Mouse (Mus musculus): ENCODE data around the gene Ankrd42. TPM values are rescaled to one million over a fixed set of nuclear protein-coding genes. Genes with fewer than 3 reads are reported as not detected.
A peak's percentile ranks its signal among the peaks of the same experiment; 100 is the strongest.

Gene Ankrd42
- 10 to 100 TPM; 17.3 to 20.5 (median 18.7) TPM for total RNA-seq (2022)

DNA sequence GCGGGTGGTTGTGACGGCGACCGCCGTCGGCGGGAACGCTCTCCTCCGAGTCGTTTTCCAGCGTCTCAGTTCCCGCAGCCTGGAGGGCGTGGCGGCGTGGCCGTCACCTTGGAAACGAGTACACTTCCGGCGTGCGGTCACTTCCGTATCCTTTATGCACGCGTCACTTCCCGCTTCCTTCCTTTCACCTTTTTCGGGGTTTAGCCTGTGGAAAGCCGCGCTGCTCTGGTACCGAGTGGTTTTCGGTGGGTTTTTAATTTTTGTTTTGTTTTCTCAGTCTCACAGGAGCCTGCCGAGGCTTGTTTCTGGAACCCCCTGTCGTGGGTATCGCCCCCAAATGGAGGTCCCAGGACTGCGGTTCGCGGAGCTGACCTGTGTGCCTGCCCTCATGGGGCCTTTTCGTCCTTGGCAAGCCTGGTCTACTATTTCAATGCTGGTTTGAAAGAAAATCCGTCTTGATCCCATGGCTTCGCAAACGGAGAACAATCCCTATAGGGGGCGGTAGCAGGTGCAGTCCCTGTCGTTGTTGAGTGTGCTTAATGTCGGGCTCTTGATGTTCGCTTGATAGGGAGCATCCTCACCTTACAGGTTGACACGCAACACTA, at the start of gene Ankrd42:
Gene Ankrd42 (minus strand): TSS at position 122 of the 605 bp plus-strand sequence.
- DNase-seq (ENCODE audit: low spot score in 2 of 2): peak; percentile 88 to 91

DNA sequence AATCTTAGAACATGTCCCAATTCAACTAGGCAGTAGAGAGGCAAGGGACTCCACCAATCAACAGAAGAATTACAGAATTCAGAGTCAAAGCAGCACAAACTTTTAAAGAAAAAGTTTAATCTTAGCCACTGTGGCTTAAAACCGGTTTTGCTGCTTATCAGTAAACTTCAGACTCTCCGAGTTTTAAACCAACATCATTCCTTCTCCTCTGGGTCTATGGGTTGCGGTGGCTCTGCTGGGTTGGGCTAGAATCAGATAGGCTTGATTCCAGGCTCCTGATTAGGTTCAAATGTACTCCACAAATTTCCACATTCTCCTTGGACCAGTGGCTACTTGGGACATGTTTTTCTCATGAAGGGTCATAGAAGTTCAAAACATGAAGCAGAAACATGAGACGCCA, 40.4 kb upstream of the Ankrd42 start:
- DNase-seq (ENCODE audit: low spot score in 2 of 2): no peak

DNA sequence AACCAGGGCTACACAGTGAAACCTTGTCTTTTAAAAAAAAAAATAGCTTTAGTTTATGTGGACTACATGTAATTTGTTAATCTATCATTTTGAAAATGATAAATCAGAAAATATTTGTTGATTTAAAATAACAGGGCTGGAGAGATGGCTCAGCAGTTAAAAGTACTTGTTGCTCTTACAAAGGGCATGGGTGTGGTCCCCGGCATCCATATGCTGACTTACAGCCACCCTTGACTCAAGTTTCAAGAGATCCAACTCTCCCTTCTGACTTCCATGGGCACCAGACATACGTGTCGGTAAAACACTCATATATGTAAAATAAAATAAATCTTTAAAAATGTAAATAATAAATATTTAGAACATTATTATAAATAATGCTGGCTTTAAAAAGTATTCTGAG, 38.2 kb upstream of the Ankrd42 start:
- no peak for DNase-seq (ENCODE audit: low spot score in 2 of 2)

DNA sequence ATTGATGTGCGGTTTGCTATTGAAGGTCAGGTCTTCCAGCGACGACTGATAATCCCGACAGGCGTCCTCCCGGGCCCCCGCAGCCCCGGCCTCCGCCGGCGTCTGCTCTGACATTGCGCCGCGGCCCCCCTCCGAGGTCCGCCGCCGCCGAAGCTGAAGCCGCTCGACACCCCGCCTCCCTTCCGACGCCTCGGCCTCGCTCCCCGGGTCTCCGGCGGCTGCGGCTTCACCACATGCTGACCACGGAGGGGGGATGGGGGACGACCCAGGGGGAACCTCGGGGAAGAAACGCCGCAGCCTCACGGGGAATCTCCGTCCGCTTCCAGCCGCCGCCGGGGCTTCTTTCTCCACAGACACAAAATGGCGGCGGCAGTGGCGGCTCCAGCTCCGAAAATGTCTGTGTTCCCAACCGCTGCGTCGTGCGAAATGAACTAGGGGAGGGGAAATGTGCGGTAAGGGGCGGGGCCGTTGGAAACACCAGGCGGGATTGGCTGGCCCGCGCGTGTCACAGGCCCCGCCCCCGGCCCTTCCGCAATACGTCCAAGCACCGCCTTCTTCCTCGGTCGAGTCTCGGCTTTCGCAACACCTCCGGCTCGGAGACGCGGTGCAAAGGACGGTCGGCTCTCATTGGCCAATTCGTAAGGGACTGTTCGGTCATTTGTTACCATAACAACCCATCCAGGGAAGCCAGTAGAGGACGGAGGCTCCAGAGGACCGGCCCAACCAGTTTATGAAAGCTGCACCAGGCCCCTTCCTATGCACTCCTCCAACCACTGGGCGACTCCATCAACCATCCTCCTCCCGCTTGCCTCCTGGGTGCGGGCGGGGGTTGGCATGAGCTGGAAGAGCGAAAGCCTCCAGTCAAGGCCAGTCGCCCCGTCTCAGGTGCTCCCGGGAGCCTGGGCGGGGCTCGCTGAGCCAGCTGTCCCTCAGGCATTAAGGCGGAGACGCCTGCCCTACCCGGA, 32.8 kb upstream of the Ankrd42 start, which contains the start of gene Pcf11:
Gene Pcf11 (minus strand): TSS at position 428 of the 965 bp plus-strand sequence.
- peak; percentile 97 to 98 for DNase-seq (ENCODE audit: low spot score in 2 of 2)

DNA sequence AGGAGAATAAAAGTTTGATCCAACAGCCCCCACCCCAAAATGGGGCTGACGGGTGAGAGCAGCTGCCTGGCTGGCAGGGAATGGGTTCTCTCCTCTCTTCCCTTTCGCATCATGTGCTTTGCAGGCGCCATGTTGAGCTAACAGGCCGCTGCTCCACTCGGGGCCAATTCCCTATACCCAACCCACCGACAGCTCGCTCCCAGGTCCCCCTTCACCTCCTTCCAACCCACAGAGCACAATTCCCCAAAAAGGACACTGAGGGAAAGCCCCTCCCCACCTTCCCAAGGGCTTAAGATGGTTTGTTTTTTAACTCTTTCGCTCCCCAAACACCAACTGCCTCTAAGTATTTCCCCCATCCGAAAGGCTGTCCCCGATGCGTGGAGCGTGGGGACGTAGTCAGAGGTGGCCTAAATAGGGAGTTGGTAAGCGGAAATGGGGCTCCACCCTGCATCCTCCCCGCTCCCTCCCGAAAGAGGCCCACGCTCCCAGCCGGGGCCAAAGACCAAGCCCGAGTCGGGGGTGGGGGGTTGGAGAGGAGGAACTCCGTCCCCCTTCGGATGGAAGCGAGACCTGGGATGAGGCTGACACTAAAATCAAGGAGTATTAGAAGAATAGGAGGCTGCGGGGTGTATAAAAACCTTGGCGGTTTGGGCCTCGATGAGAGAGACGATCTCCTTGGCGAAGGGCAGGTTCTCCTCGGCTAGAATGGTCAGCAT, 32.0 kb upstream of the Ankrd42 start:
- DNase-seq (ENCODE audit: low spot score in 2 of 2): peak; percentile 42 to 53

DNA sequence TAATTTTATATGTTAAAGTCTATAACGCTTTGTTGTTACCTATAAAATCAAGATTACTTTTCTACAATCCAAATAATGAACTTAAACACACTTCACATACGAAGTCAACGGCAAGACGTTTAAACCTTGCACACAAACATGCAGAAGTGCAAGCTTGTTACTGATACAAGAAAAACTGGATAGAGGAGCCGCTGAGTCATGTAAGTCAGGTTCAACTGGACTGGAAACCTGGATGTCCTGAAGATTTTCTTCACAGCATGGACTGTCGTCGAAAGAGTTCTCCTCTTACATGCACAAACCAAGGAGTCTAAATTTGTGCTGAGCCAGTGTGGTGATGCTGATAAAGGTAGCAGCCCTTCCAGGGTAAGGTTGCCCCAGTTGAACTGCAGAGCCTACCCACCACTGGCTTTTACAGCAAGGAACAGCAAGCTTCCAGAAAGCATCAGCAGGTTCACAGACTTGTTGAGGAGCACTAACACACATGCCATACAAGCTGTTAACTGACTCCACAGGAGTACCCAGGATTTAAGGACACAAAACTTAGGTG, 29.4 kb upstream of the Ankrd42 start:
- DNase-seq (ENCODE audit: low spot score in 2 of 2): no peak

DNA sequence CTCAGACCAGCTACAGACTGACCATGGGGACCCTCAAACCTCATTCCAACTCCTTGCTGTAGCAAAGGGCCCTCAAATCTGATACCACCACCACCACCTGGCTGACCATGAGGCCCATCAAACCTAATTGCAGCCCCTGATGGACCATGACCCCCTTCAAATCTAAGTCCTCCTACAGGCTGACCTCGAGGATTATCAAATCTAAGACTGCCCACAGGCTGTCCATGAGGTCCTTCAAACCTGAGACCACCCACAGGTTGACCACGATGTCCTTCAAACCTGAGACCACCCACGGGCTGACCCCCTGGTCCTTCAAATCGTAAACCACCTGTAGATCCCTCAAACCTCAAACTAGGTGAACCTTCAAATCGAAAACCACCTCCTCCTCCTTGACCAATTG, 21.1 kb upstream of the Ankrd42 start:
- no peak for DNase-seq (ENCODE audit: low spot score in 2 of 2)

DNA sequence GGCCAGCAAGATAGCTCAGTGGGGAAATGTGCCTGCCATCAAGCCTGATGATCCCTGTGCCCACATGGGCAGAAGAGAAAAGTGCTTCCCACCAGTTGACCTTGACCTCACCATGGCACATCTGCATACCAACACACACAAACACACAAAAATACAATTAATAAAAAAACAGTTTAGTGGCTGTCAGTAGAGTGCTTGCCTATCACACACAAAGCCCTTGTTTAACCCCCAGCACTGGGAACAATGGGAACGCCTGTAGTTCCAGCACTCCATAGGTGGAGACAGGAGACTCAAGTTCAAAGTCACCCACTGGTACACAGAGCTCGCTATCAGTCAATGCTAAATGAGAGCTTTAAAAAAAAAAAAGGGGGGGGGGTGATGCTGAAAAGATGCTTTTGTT, 19.4 kb upstream of the Ankrd42 start:
- DNase-seq (ENCODE audit: low spot score in 2 of 2): no peak

DNA sequence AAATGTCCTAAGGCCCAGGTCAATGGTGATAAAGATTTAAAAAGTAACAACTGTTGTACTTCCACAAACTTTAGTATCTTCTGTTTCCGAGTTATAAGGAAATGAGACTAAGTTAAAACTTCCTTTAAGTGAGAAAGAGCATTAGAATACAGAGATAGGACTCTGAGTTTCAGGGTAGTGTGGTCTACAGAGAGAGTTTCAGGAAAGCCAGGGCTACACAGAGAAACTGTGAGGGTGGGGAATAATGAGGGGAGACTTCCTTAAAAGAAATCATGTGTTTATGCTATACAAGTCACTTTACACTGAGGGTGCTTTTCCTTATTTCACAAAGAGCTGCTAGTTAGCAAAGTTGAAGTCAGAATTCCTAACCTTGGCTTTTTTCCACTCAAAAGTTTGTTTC, 16.4 kb upstream of the Ankrd42 start:
- no peak for DNase-seq (ENCODE audit: low spot score in 2 of 2)

DNA sequence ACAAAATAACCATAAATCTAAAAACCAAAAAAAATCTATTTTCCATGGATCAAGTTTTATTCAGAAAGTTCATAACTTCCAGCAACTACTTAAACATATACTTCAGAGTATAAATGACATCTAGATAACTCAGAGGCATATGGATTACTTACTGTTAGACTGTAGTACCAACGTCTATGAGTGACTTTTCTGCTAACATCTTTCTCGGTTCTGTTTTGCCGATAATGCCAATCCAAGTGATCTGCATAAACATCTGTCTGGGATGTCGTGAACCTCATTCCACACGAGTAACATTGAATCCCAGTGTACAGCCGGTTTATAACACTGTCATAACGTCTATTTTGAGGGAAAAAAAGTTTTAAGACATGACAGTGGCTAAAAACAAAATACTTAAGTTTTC, 10.8 kb upstream of the Ankrd42 start:
- DNase-seq (ENCODE audit: low spot score in 2 of 2): no peak

DNA sequence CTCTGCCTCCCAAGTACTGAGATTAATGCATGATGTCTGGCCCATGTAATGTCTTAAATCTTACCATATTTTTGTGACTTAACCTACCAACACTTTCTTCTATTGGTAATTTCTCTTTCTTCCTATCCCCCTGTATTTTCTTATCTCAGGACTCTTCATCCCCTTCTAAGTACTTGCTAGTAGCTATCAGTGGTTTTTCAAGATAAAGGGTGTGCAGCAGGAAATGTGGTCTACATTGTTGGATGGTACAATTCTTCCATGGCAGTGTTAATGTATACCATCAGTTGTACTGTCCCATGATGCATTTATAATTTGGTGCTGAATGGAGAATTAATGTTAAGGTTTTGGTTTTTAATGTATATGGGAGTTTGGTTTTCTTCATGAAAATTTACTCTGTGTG, 5.4 kb upstream of the Ankrd42 start:
- DNase-seq (ENCODE audit: low spot score in 2 of 2): no peak

DNA sequence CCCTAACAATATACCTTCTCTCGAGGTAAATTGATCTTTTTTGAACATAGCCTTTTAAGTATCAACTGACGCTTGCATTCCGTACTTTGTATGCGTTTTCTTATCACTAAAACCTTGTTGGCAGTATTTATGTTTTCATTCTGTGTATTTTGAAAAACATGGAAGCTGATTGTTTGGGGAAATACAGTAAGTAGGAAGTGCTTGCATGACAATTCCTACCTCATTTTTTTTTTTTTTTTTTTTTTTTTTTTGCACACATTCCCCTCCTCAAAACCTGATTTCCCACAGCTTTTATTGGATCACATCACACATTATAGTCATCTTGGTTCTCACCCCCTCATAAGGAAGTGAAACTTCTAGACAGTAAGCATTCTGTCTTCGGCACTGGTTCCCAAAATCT, 1.1 kb upstream of the Ankrd42 start:
- DNase-seq (ENCODE audit: low spot score in 2 of 2): no peak

DNA sequence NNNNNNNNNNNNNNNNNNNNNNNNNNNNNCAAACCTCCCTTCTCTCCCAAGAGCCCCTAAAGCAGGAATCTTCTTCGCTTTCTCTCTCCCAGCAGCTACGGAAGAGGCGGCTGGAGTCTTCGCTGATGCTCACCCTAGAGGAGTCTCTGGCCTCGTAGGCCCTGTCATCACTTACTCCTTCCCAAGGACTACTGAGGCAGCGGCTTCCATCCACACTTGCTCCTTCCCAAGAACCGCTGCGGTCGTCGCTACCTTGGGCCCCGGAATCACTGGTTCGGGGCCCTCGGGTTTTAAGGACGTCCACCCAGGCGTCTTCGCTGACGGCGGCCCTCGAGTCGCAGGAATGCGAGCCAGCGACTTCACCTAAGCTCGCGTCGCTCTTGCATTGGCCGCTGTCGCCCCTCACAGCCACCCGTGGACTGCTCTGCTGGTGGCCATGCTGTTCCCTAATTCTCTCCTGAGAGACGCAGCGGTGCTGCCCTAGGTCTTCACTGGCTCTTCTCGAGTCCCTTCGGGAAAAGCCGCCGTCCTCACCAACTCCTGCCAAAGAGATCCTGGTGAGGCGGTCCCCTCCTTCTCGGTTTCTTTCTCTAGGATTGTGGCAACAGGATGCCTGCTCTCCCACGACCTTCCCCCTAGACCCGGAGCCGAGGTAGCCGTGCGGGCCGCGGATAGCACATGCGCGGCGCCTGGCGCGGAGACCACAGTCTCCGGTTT, 489 bp downstream of the Ankrd42 start:
- no peak for DNase-seq (ENCODE audit: low spot score in 2 of 2)

DNA sequence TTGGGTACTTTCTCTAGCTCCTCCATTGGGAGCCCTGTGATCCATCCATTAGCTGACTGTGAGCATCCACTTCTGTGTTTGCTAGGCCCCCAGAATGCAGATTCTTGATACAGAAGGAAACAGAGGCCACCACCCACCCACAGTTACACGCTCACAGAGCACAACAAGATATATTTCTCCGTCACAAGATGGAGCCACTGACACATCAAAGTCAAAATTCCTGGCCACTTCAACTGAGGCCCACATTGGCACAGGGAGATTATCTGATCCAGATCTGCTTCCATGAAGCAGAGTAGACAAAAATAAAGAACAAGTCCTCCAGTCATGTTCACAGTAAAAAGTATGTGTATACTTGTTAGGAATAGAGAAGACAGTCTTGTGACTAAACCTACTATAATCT, 6.8 kb downstream of the Ankrd42 start:
- DNase-seq (ENCODE audit: low spot score in 2 of 2): peak; percentile 17 to 26

DNA sequence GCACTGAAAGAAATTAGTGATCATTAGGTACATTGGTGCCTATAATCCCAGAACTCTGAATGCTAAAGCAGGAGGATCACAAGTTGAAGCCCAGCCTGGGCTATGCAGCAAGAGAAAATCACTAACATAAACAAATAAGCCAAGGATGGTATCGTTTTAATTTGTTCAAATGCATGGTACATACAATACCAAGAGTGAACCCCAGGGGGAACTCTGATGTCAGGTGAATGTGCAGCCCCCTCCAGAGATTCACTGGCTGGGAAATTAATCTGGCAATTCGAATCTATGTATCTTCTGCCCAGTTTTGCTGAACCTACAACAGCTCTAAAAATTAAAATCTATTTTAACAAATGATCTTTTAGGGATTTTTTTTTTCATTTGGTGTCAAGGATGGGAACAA, 12.5 kb downstream of the Ankrd42 start:
- DNase-seq (ENCODE audit: low spot score in 2 of 2): no peak

DNA sequence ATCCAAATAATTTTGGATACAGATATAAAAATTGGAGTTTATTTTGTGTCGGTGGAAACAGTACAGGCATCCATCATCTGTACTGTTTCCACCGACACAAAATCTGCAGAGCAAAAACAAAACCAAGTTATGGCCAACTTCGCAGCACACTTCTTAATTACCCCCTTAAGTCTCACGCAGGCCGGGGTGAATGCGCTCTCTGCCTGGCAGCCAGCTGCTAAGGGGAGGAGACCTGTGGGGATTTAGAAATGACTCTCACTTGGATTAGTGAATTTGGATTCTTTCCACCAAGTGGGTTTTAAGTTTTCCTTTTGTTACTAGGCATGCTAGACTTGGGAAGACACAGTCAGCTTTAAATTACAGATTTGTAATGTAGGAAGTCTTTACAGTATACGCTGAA, 26.1 kb downstream of the Ankrd42 start:
- DNase-seq (ENCODE audit: low spot score in 2 of 2): no peak

DNA sequence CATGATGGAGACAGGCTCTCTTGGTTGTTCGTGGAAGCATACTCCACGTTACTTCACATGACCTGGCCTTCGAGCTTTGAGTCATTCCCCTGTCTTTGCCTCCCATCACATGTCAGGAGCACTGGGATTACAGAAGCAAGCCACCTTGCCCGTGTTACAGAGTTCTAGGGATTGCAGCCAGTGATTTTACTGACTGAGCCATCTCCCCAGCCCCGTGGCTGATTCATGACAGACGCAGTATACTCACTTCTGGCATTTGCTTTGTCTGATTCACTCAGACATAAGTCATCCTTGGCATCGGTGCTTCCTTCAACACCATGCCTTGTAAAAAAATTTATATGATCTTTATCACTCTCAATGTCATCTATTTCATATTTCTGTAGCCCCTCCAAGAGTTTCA, 32.0 kb downstream of the Ankrd42 start:
- no peak for DNase-seq (ENCODE audit: low spot score in 2 of 2)

DNA sequence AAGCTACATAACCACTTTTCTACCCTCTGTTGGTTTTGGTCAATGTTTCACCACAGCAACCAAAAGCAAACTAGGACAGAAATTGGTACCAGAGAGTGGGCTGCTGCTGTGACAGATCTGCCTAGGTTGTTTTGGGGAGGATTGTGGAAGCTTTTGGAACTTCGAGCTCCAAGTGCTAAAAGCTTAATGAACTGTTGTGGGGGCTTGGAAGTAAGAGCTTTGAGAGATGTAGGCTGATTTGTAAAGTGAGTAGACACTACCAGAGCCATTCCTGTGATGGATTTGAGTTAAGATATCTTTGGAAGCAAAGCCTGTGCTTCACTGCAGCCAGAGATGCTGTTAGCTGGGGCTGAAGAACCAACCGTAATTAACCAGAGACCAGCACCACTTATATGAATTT, 46.1 kb downstream of the Ankrd42 start:
- no peak for DNase-seq (ENCODE audit: low spot score in 2 of 2)

DNA sequence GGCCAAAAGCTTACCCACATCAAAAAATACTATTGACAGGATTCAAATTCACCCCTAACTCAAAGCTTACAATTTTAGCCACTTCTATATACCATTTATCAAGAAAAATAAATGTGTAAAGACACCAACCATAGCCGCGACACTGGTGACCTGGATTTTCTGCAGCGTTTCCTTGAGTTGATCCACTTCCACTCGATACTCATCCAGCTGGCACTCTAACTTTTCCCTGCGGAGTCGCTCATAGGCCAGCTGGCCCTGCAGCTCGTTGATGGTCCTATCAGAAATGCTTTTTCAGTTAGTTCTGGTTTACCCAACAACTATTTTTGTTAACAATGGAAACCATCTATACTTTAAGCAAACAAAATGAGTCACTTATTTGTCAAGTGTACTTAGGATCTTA, 47.0 kb downstream of the Ankrd42 start:
- no peak for DNase-seq (ENCODE audit: low spot score in 2 of 2)

DNA sequence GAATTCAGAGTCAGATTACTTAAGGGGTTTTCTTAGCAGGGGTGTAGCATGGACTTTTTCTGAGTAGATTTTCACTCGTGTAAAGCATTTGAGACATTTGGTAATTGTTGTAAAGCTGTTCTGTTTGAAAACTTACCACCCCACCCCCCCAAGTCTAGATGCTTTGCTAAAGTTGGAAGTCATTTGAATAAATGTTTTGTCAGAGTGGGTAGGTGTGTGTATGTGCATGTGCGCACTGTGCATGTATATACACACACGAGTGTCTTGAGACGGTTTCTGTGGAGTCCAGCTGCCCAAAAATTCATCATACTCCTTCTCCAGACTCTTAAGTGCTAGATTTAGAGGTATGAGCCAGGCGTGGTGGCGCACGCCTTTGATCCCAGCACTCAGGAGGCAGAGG, 53.4 kb downstream of the Ankrd42 start:
- DNase-seq (ENCODE audit: low spot score in 2 of 2): no peak
